1 mouse cellular context compared by ENCODE assay signal in the genomic region with DNA sequence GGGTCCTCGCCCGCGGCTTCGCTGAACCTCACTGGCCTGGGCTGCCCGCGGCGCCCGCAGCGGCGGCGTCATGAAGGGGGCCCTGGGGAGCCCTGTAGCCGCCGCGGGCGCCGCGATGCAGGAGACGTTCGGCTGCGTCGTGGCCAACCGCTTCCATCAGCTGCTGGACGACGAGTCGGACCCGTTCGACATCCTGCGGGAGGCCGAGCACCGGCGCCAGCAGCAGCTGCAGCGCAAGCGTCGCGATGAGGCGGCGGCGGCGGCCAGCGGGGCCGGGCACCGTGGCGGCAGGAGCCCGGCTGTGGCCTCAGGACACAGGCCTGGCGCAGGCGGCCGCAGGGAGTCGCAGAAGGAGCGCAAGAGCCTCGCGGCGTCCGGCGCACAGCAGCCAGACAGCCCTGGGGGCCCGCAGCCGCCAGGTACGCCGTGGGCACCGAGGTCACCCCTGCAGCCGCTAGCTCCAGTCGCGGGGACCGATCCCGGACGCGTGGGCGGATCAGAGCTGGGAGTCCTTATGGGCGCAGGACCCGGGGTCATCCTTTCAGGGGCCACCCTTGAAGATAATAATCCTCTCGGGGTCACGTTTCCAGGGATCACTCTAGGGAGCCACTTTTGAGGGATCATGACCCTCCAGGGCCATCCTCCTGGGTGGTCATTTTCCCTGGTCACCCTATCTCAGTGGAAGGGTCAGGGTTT.
TF ChIP-seq lines count a peak whose summit lies in the region.

No protein-coding gene starts in this region.

TF ChIP-seq in MEL, 35 proteins besides CTCF, POLR2A, EP300 and RAD21 (continued from another document):
- TF ChIP-seq TCF12 (IDR thresholded peaks at IDR 0.05; ENCODE audit: low read depth, low read length): 0 out of 2 replicates have a peak, but pooled peaks have one; percentile 9
